Mouse (Mus musculus) intestine, postnatal 0 days (tissue): Measurements from ENCODE around the gene Esyt2. TPM values are rescaled to one million over a fixed set of nuclear protein-coding genes. Genes with fewer than 3 reads are reported as not detected.

Source experiments
- ATAC-seq: fragments of 200-750 bp; cut with Nextera tagmentation; 2 replicates; pipeline ENCODE4 v1.8.0; 2017; ENCODE audit warnings: mild to moderate bottlenecking, moderate TSS enrichment, moderate library complexity
- H3K27ac ChIP-seq: fragments of 300-500 bp; sonication (generic); 2 replicates; pipeline ENCODE4 v1.5.1; 2014; ENCODE audit warnings: mild to moderate bottlenecking, low read depth, low read length, moderate library complexity
- H3K27me3 ChIP-seq: fragments of 300-500 bp; sonication (generic); replicated peaks from 2 replicates; pipeline ENCODE4 v1.6.1; 2014; ENCODE audit warnings: low read length, mixed read lengths; ENCODE audit not compliant: control insufficient read depth, insufficient read depth
- H3K36me3 ChIP-seq: fragments of 300-500 bp; sonication (generic); 2 replicates; pipeline ENCODE4 v1.6.1; 2014; ENCODE audit warnings: mild to moderate bottlenecking, moderate library complexity; ENCODE audit not compliant: control insufficient read depth, insufficient read depth
- H3K4me1 ChIP-seq: fragments of 300-500 bp; sonication (generic); replicated peaks from 2 replicates; pipeline ENCODE4 v1.6.1; 2014; ENCODE audit warnings: antibody characterized with exemption, low read length, mixed read lengths; ENCODE audit not compliant: control insufficient read depth, insufficient read depth
- H3K4me2 ChIP-seq: fragments of 300-500 bp; sonication (generic); replicated peaks from 2 replicates; pipeline ENCODE4 v1.6.1; 2014; ENCODE audit warnings: low read depth, mild to moderate bottlenecking, moderate library complexity
- H3K4me3 ChIP-seq: fragments of 300-500 bp; sonication (generic); 2 replicates; pipeline ENCODE4 v1.5.1; 2014; ENCODE audit warnings: low read depth, low read length
- H3K9ac ChIP-seq: fragments of 300-500 bp; sonication (generic); 2 replicates; pipeline ENCODE4 v1.6.1; 2014; ENCODE audit warnings: mild to moderate bottlenecking, low read depth, low read length
- H3K9me3 ChIP-seq: fragments of 300-500 bp; sonication (generic); 2 replicates; pipeline ENCODE4 v1.6.1; 2016; ENCODE audit warnings: mixed run types; ENCODE audit not compliant: control insufficient read depth
- CTCF ChIP-seq: sonication (generic); IDR thresholded peaks from 2 replicates; pipeline ENCODE4 v1.5.1; 2016; ENCODE audit warnings: low read depth, mild to moderate bottlenecking, control low read depth, antibody characterized with exemption, moderate library complexity
- WGBS: fragments of 180-500 bp; shearing (Covaris S2); extraction: QIAGEN DNeasy Blood & Tissue Kit; methylation state at CpG from one replicate; pipeline ENCODE4 v1.1.7; 2014; 5-methylcytosine and 5-hydroxymethylcytosine counted together
- polyA plus RNA-seq: library from polyadenylated mRNA; unstranded; fragments of >200 nt; fragmentation: Nextera tagmentation; extraction: Ambion mirVana; gene quantifications from 2 replicates; pipeline ENCODE4 v1.2.1, GENCODE M21; 2015

Esyt2 gene
- polyA plus RNA-seq, 1 experiment from 2014 or later: 14.1 TPM

- H3K9me3 ChIP-seq: no peaks in the 10 kb centered on the region
- no peaks in the 10 kb centered on the region for H3K4me1 ChIP-seq
- no peak overlapping the region for H3K4me2 ChIP-seq
- no peak for ATAC-seq
- no peak for TF ChIP-seq CTCF
- H3K4me3 ChIP-seq: no peak overlapping the region
- H3K27me3 ChIP-seq: no peaks in the 10 kb centered on the region
- 91% methylated on average over 3 of the region's 3 CpGs for WGBS
- H3K9ac ChIP-seq: no peak overlapping the region
- H3K27ac ChIP-seq: no peak overlapping the region
- no peaks in the 10 kb centered on the region for H3K36me3 ChIP-seq
Measured at GRCm38 (mm10) chr12:116307870-116308269, 26.9 kb downstream of the Esyt2 start.

GRCm38 (mm10) chr12:116308612-116309011 is 27.6 kb downstream of the Esyt2 start:
- Histone ChIP-seq H3K9ac (no peak overlapping the region), H3K4me1 (no peaks in the 10 kb centered on the region), H3K4me2 (no peak overlapping the region), H3K27ac (no peak overlapping the region), H3K4me3 (no peak overlapping the region), H3K36me3 (no peaks in the 10 kb centered on the region), H3K27me3 (no peaks in the 10 kb centered on the region), H3K9me3 (no peaks in the 10 kb centered on the region)
- WGBS: 49% methylated on average over 2 of the region's 2 CpGs
- no peak for ATAC-seq
- TF ChIP-seq CTCF: no peak

- Histone ChIP-seq H3K27ac (no peak overlapping the region), H3K9ac (no peak overlapping the region), H3K27me3 (no peaks in the 10 kb centered on the region), H3K4me3 (no peak overlapping the region), H3K4me2 (no peak overlapping the region), H3K36me3 (no peaks in the 10 kb centered on the region), H3K9me3 (no peaks in the 10 kb centered on the region), H3K4me1 (no peaks in the 10 kb centered on the region)
- no peak for TF ChIP-seq CTCF
- no peak for ATAC-seq
- 88% methylated on average over 1 of the region's 1 CpGs for WGBS
Measured at GRCm38 (mm10) chr12:116313816-116314215, 32.8 kb downstream of the Esyt2 start.

- Histone ChIP-seq H3K4me3 (no peak overlapping the region), H3K9me3 (no peaks in the 10 kb centered on the region), H3K4me1 (no peaks in the 10 kb centered on the region), H3K9ac (no peak overlapping the region), H3K36me3 (no peaks in the 10 kb centered on the region), H3K27me3 (no peaks in the 10 kb centered on the region), H3K27ac (no peak overlapping the region), H3K4me2 (no peak overlapping the region)
- no peak for TF ChIP-seq CTCF
- ATAC-seq: no peak
- WGBS: 76% methylated on average over 3 of the region's 3 CpGs
Measured at GRCm38 (mm10) chr12:116315498-116315897, 34.5 kb downstream of the Esyt2 start.

GRCm38 (mm10) chr12:116317818-116318217 is 36.8 kb downstream of the Esyt2 start:
- WGBS: 65% methylated on average over 1 of the region's 1 CpGs
- H3K4me2 ChIP-seq: no peak overlapping the region
- H3K9me3 ChIP-seq: no peaks in the 10 kb centered on the region
- ATAC-seq: no peak; the same call in 1 of the 2 replicates
- H3K9ac ChIP-seq: no peak overlapping the region
- TF ChIP-seq CTCF: no peak
- H3K4me3 ChIP-seq: no peak overlapping the region
- H3K4me1 ChIP-seq: no peaks in the 10 kb centered on the region
- no peaks in the 10 kb centered on the region for H3K27me3 ChIP-seq
- no peak overlapping the region for H3K27ac ChIP-seq
- no peaks in the 10 kb centered on the region for H3K36me3 ChIP-seq

- peaks cover 23% of the 10 kb centered on the region for H3K36me3 ChIP-seq
- H3K9me3 ChIP-seq: no peaks in the 10 kb centered on the region
- WGBS: 68% methylated on average over 4 of the region's 4 CpGs
- H3K4me3 ChIP-seq: no peak overlapping the region
- no peak overlapping the region for H3K4me2 ChIP-seq
- TF ChIP-seq CTCF: peak; percentile 23; the same call in 1 of the 2 replicates
- H3K27ac ChIP-seq: peak overlapping the region; percentile 22; the same call in 1 of the 2 replicates
- H3K4me1 ChIP-seq: no peaks in the 10 kb centered on the region
- no peak for ATAC-seq
- H3K27me3 ChIP-seq: no peaks in the 10 kb centered on the region
- no peak overlapping the region for H3K9ac ChIP-seq
Measured at GRCm38 (mm10) chr12:116325545-116325944, 44.5 kb downstream of the Esyt2 start.

GRCm38 (mm10) chr12:116326159-116326558 is 45.2 kb downstream of the Esyt2 start:
- no peak for TF ChIP-seq CTCF
- 72% methylated on average over 1 of the region's 1 CpGs for WGBS
- no peak overlapping the region for H3K4me2 ChIP-seq
- no peaks in the 10 kb centered on the region for H3K9me3 ChIP-seq
- H3K9ac ChIP-seq: no peak overlapping the region
- H3K27me3 ChIP-seq: no peaks in the 10 kb centered on the region
- H3K27ac ChIP-seq: no peak overlapping the region
- H3K4me3 ChIP-seq: no peak overlapping the region
- no peaks in the 10 kb centered on the region for H3K4me1 ChIP-seq
- H3K36me3 ChIP-seq: peaks cover 23% of the 10 kb centered on the region
- no peak for ATAC-seq
